Mouse (Mus musculus) cerebellum, adult 9-11 months (tissue): ENCODE results near the gene Col13a1.

Experiments
- DNase-seq: peaks from one replicate; pipeline ENCODE4 v3.0.0; 2022

Gene Col13a1

DNA sequence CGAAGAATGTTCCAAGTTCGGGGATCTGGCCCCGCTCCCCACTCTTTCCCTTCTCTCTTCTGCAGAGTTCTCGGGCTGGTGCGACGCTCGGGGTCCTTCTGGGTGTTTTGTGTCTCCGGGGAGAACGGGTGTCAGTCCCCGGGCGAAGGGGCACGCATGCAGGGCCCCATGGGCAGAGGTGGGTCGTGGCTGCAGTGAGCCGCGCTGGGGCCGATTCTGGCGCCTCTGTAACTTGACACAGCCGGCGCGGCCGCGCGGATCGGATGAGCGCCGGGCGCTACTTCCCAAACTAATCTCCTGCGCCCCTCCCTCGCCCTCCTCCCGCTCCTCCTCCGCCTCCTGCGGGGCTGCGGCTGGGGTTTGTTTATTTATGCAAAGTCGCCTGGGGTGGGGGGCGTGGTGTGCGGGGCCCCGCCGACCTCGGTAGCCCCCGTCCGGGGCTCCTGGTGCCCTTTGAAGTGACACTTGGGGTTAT is at the start of gene Col13a1:
Col13a1 (minus strand) TSS at position 243 of the 475 bp plus-strand sequence.
- no peak for DNase-seq

DNA sequence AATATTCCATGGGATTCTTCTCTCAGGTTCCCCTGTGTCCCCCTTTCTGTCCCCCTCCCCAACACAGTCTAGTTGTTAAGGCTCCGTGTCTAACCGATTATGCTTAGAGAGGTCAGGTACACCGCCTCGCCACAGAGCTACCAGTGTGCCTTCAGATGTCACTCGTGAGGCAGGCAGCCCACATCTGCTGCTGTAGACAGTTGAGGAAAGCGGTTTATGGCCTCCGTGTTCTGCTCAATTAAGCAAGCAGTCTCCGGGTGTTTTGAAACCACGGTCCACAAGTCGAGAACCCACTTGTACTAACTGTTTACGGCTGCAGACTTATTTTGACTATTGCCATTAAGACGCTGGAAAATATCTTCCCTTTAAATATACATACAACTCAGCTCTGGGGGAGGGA is 48.8 kb upstream of the Col13a1 start:
- no peak for DNase-seq

DNA sequence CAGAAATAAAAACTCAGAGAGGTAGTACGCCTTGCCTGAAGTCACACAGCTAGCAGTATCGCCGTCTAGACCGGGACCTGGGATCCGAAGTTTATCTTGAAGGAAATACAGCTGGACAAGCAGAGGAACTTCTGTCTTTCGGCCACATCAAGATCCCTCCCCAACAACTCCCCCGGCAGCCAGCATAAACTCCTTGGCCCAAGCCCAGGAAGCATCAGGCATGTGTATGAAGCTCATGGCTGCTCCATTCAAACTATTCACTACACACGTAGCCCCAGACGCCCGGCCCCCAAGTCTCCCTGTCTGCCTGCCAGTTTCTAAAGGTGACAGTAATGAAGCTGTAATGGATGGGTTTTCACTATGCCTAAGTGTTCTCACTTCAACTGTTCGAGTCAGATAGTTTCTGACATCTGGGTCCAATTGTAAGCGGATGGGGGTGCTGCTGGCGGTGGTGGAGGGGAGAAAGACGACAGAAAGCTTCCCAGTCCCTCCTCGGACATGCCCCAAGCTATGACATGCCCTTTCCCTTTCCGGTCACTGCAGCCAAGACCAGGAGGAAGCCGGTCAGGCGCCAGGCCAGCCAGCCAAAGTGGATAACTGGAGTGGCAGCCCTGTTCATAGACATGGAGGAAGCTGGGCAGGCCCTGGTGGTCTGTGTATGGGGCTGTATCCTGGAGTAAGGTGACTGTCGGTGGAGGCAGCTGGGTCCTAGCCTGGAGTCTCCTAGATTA is 45.1 kb upstream of the Col13a1 start:
- no peak for DNase-seq

DNA sequence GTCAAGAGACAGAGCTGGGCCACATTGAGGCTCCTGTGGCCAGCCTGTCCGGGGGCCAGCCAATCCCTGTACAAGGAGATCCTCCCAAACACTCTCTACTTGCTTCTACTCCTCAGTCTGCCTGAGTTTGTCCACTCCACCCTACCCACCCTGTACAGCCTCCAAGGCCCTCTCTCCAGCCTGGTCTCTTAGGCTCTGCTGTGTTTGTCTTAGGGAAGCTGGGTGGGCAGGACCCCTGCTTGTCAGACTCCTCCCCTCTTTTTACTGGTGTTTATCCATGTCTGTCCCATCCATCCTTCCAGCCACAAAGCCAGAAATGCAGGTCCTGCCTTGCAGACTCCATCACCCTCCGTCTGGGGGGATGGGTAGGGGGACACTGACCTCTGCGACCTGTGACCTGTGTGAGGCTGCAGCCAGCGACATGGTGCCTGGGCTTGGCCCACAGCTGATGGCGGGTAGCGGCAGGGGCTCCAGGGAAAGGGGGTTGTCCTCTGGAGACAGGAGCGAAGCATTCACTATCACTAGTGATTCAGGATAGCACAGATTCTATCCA is 41.2 kb upstream of the Col13a1 start:
- no peak for DNase-seq

DNA sequence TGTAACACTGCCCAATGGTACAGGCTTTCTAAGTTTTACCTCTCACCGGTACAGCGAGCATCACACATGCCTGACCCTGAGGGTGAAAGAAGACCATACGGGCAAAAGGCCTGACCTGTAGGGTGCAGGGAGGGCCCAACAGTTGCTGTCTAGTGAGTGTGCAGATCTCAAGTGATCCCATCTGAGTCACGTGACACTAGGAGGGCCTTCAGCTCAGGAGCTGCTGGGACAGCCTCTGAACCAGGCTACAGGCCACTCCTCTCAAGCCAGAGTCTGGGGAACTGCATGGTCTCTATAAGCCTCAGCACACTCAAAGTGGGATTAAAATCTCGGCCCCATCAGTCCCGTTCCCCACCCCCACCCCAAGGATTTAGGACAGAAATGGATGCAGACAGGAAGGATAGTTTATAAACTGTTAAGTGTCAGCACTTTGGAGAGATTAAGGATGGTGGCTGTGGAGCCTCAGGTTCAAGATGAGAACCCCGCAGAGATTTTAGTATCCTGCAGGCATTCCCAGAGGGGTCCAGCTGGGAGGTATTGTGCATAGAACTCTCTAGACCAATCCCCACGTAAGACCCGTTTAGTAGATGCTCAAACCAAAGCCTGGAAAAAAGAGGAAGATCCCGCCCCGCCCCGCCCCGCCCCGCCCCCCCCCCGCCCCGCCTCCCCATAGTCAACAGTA is 40.6 kb upstream of the Col13a1 start:
- DNase-seq = no peak

DNA sequence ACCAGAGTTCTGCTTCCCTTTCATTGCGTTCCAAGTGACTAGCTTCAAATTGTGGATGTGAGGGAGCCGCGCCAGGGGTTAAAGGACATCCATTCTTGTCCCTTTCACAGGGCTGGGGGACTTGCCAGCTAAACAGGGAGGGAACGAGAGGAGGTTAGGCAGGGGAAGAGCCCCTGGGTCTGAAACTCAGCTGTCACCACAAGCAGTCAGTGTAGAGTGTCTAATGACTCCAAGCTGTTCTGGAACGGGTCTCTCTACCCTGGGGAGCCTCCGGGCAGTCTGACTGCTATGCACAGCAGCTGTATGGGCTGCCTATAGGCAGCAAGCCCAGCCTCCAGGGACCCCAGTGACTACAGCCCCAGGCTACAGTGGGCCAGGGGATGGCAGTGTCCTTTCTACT is 38.0 kb upstream of the Col13a1 start:
- no peak for DNase-seq

GRCm38 (mm10) chr10:62013190-62013589 is 34.3 kb upstream of the Col13a1 start:
- no peak for DNase-seq

- no peak for DNase-seq
Observed at GRCm38 (mm10) chr10:62012371-62012770, 33.5 kb upstream of the Col13a1 start.

DNA sequence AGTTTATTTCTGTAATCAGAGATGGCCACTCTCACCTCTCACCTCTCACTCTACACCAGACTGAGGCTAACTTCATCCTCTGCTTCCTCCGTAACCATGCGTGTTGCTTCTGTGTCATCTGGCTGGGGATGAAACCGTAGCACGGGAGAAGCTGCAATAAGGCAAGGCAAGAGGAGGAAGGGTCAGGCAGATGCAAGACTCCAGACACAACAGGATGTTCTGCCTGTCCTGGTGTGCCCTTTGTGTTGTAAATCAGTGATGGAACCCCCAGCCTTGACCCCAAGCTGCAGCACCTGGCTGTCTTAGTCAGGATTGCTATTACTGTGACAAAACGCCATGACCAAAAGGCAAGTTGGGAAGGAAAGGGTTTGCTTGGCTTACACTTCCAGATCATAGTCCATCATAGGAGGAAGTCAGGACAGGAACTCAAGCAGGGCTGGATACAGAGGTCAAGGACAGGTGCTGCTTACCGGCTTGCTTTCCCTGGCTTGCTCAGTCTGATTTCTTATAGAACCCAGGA is 31.1 kb upstream of the Col13a1 start:
- DNase-seq = no peak

DNA sequence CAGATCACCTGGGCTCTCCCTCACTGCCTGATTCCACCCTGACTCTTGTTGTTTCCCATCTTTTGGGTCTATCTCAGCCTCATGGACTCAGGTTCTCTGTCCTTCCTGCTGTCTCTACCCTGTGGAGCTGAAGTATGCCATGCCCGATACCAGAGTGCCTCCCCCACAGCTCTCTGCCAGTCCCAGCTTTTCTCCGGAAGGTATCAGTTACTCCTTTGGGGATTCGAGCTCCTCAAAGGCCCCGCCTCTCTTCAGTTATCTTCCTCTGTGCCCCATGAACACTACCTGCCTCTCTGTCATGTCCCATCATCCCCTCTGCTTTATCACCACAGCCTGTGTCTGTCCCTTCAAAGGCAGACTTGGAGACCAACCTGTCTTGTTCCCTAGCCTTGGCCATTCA is 29.1 kb upstream of the Col13a1 start:
- no peak for DNase-seq

GRCm38 (mm10) chr10:62006371-62006770 is 27.5 kb upstream of the Col13a1 start:
- no peak for DNase-seq

- no peak for DNase-seq
Observed at GRCm38 (mm10) chr10:62000216-62000615, 21.3 kb upstream of the Col13a1 start.

DNA sequence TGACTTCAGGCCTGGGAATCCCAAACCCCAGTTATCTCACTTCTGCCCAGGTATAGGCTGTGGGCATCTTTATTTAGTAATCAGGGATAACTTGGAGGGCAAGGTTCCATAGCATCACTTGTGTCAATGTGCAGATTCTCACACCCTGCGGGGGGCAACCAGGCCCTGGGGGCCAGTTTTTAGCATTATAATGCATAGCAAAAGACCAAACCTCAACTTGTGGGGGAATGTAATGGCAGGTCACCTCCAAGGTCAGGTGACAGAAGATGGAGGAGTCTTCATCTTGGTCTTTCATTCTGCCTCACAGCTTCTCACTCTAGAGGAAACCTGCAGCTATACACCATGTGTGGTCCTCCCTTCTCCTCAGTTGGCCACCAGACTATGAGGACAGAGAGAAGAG is 20.9 kb upstream of the Col13a1 start:
- DNase-seq = no peak

DNA sequence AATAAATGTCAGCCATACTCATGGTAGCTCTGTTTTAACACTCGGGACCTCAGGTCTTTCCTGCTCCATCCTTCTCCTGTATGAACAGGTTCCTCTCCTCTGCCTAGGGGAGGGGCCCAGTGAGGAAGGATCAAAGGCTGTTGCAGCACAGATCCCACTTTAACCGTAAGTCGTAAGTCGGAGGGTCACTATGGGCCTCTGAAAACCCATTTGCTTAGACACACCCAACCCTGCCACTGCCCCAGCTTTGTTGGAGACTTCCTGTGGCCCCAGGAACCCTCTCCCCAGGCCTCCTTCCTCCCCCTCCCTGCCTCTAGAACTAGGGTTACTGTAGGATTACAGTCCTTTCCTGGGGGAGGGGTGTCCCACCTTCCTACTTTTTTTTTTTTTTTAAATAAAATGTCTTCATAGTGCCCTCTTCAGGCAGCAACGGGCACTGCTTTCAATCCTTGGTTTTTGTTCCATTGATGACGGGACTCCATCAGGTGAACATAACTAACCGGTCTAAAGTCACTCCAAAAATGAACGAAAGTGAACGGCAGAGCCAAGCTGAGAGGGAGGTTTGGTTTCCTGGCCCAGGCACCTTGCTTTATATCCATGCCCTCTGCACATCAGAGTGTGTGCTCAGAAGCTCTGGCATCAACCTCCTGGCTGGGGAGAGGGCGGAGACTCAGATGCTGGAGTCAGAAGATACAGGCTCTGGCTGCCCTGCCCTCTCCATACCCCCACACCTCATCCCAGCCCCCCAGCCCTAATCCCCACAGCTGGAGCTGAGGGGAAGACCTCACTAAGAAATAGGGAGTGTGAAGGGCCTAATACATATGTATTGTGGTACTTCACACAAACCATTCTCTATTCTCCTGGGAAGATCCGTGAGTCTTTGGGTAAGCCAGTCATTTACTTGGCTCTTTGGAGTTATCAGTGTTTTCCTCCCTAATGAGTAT is 12.8 kb upstream of the Col13a1 start:
- DNase-seq = no peak

DNA sequence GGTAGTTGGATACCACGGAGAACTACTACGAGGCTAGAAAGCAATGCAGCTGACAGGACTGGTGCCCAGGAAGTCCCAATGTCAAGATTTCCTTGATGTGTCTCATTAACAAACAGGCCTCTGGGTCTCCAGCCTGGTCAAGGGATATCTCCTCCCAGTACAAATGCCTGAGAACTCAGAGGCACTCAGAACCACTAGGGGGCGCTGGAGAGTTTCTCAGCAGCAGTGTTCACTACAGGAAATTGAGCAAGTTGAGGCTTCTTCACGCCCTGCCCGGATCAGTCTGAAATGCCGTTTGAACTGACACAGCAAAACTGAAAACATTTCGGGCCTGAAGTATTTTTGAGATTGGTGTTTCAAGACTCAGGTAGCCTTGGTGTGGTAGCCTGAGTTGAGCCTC is 1.5 kb upstream of the Col13a1 start:
- DNase-seq = peak; percentile 77

GRCm38 (mm10) chr10:61978112-61978865 is 619 bp downstream of the Col13a1 start:
- DNase-seq = peak; percentile 11

DNA sequence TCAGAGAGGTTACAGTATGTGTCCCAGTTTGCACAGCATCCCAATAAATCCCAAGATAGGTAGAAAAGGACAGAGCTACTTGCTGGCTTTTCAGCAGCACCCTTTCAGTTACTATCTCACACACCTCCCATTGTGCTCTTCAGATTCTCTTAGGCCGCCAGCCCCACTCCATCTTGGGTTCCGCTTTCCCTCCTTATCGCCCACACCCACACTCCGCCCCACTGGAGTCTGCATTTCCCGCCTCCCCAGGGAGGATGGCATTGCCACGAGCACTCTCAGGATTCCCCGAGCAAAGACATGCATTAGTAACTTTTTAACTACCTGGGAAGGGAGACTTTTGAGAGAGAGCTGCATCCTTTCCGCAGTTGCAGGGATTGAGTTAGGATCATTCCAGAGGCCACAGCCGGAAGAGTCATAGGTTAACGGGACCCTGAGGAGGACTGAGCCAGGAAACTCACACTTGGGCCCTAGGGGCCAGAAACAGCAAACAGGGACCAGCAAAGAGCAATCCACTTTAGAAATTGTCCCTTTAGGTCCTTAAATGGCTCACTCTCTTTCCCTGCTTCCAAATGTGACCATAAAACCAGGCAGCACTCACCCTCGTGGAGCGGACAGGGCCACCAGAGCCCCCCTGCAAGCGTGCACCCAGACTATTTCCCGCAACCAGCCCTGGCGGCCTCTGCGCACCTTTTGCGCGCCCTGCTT is 1.4 kb downstream of the Col13a1 start:
- DNase-seq = no peak

DNA sequence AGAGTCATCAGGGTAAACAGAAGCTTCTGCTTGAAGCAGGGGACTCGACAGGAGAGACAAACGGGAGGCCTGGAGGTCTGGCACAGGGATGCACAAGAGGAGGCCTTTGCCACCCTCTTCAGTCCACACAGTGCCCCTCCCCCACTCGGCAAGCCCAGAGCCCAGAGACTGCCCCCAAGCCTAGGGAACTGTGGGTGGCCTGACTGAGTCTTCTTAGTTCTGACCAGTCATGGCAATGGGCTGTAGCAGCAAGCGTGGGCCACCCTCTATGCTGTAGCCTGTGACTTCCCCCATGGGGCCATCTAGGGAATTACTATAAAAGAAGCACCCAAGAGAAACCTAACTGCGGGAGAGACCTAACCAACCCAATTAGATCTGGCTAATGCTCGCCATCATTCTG is 1.9 kb downstream of the Col13a1 start:
- no peak for DNase-seq

DNA sequence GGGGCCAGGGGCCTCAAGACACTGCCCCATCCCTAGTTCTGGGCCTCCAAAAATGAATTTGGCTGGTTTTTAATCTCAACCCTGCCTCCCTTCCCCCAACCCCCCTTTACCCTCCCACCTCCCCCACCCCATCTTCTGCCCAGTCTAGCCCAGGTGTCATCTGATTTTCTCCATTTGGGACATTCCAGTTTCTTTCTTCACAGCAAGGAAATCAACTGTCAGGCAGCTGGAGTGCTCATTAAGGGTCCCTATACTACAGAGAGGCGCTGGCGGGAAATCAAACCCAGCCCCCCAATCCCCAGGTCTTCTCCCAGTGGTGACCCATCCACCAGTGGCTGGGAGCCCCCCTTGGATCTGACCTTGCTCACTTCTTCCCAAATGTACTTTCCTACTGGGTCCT is 4.3 kb downstream of the Col13a1 start:
- DNase-seq = no peak

DNA sequence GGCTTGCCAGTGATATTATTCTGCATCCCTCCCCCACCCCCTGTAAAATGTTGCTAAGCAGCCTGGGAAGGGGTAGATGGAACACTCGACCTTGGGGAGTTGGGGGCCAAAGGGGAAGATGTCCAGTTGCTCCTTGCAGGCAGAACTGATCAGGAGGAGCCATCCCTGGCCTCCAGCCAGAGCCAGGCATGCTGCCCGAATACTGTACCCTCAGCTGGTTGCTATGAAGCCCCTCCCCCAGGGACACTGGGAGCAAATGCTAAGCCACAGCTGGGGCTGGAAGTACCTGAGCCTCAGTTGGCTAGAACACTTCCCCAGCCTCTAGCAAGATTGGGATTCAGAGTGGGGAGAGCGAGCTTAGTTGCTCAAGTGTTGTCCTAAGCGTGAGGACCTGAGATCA is 6.9 kb downstream of the Col13a1 start:
- no peak for DNase-seq

DNA sequence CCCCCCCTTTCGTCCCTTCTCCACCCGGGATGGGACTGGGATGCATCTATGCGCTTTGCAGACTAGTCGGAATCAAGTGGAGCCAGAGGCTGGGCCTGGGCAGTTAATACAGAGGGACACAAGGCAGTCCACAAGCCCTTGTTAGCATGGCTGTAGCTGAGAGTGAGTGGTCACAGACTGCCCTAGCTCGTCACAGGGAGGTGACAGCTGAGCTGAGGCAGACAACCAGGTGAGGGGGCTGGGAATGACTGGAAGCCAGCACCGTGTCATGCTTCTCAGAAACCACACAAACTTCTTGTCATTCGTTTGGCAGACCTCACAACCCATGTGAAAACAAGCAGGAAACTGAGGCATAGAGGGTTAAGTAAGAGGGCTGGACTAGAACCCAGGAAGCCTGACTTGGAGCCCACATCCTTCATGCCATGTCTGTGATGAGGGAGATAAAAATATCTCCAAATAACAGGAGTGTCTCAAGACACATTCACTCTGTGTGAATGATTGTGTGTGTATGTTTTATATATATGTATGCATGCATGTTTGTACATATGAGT is 10.8 kb downstream of the Col13a1 start:
- DNase-seq = no peak
